Mouse (Mus musculus): ENCODE results near the gene Cept1. TPM values are rescaled to one million over a fixed set of nuclear protein-coding genes. Genes with fewer than 3 reads are reported as not detected.
A peak's percentile ranks its signal among the peaks of the same experiment; 100 is the strongest.

Gene Cept1
- polyA plus RNA-seq, 1 experiment from 2014 or later, result 29.6 TPM

GRCm38 (mm10) chr3:106494417-106494950 is 53.1 kb downstream of the Cept1 start:
- peak overlapping the region; percentile 19; the same call in 1 of the 2 replicates for H3K4me2 ChIP-seq
- H3K4me3 ChIP-seq (replicated peaks), result no peak overlapping the region
- H3K9me3 ChIP-seq (replicated peaks), result no peaks in the 10 kb centered on the region
- peak; percentile 47 for ATAC-seq (ENCODE audit: insufficient read depth)
- peaks cover 67% of the 10 kb centered on the region for H3K4me1 ChIP-seq (replicated peaks)
- 0 out of 2 replicates have a peak, but pooled peaks cover 9% of the 10 kb centered on the region for H3K36me3 ChIP-seq (replicated peaks)
- WGBS (ENCODE audit: insufficient replicate concordance), result 29% methylated on average over 1 of the region's 1 CpGs
- no peak overlapping the region for H3K9ac ChIP-seq
- 0 out of 2 replicates have a peak overlapping the region, but pooled peaks have one; percentile 2 for H3K27ac ChIP-seq (replicated peaks)
- H3K27me3 ChIP-seq, result no peaks in the 10 kb centered on the region

- 57% methylated on average over 3 of the region's 3 CpGs for WGBS (ENCODE audit: insufficient replicate concordance)
- Histone ChIP-seq H3K4me2 (no peak overlapping the region), H3K4me1 (replicated peaks) (peaks cover 67% of the 10 kb centered on the region)
These were observed 53.7 kb downstream of the Cept1 start for GRCm38 (mm10) chr3:106493882-106494281.

DNA sequence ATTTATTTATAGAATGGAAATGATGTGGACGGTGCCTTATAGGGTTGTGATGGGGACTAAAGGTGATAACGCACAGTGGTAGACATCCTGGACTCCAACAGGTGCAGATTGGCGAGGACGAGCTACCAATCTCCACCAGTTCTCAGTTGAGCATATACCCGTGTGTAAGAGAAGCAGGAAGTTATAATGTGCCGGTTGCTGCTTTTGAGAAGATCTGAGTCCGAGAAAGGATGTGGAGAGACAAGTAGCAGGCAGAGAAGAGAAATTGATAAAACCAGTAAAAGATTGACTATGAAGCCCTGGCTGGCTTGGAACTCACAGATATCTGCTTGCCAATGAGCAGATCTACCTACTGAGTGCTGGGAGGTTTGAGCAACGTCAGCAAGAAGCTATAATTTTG is 54.4 kb downstream of the Cept1 start:
- Histone ChIP-seq H3K9me3 (replicated peaks) (no peaks in the 10 kb centered on the region), H3K36me3 (replicated peaks) (0 out of 2 replicates have a peak, but pooled peaks cover 9% of the 10 kb centered on the region), H3K9ac (no peak overlapping the region), H3K4me2 (no peak overlapping the region), H3K27me3 (no peaks in the 10 kb centered on the region), H3K27ac (replicated peaks) (no peak overlapping the region), H3K4me3 (replicated peaks) (no peak overlapping the region), H3K4me1 (replicated peaks) (peaks cover 67% of the 10 kb centered on the region)
- 48% methylated on average over 8 of the region's 8 CpGs for WGBS (ENCODE audit: insufficient replicate concordance)
- no peak for ATAC-seq (ENCODE audit: insufficient read depth)

More at GRCm38 (mm10) chr3:106493882-106494281, 53.7 kb downstream of the Cept1 start:
- 0 out of 2 replicates have a peak, but pooled peaks cover 8% of the 10 kb centered on the region for H3K36me3 ChIP-seq (replicated peaks)
- H3K9ac ChIP-seq, result no peak overlapping the region
- H3K4me3 ChIP-seq (replicated peaks), result no peak overlapping the region
- no peaks in the 10 kb centered on the region for H3K27me3 ChIP-seq
- no peak for ATAC-seq (ENCODE audit: insufficient read depth)
- no peak overlapping the region for H3K27ac ChIP-seq (replicated peaks)
- no peaks in the 10 kb centered on the region for H3K9me3 ChIP-seq (replicated peaks)

- ATAC-seq (ENCODE audit: insufficient read depth), result peak; percentile 29; the same call in 1 of the 2 replicates
- 0 out of 2 replicates have a peak, but pooled peaks cover 9% of the 10 kb centered on the region for H3K36me3 ChIP-seq (replicated peaks)
- whole genome bisulfite sequencing (ENCODE audit: insufficient replicate concordance), result 23% methylated on average over 1 of the region's 1 CpGs
- H3K4me3 ChIP-seq (replicated peaks), result no peak overlapping the region
- H3K4me2 ChIP-seq, result no peak overlapping the region
- no peak overlapping the region for H3K9ac ChIP-seq
- no peaks in the 10 kb centered on the region for H3K9me3 ChIP-seq (replicated peaks)
- no peaks in the 10 kb centered on the region for H3K27me3 ChIP-seq
- no peak overlapping the region for H3K27ac ChIP-seq (replicated peaks)
- H3K4me1 ChIP-seq (replicated peaks), result peaks cover 65% of the 10 kb centered on the region
These were observed 54.9 kb downstream of the Cept1 start for GRCm38 (mm10) chr3:106492723-106493122.

DNA sequence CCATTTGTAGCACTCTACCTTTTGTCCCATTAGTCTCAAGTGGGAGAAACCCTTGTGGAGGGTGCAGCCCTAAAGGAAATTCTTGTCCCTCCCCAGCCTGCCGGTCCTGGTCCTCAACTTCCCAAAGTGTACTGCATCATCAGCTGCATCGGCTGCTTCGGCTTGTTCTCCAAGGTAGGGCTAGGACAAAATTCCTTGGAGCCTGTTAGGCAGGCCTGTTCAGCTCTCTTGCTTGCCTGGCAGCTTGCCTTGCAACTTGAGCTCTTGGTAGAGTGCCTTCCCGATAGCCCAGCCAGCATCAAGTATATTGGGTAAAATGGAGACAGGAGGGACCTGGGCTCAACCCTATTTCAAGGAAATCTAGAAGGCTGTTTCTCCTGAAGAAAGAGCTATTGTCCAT is 57.4 kb downstream of the Cept1 start:
- no peak overlapping the region for H3K27ac ChIP-seq (replicated peaks)
- no peaks in the 10 kb centered on the region for H3K9me3 ChIP-seq (replicated peaks)
- H3K4me3 ChIP-seq (replicated peaks), result no peak overlapping the region
- no peak for ATAC-seq (ENCODE audit: insufficient read depth)
- H3K9ac ChIP-seq, result no peak overlapping the region
- WGBS (ENCODE audit: insufficient replicate concordance), result 82% methylated on average over 4 of the region's 4 CpGs
- H3K4me2 ChIP-seq, result no peak overlapping the region
- H3K4me1 ChIP-seq (replicated peaks), result peaks cover 41% of the 10 kb centered on the region
- H3K36me3 ChIP-seq (replicated peaks), result 0 out of 2 replicates have a peak, but pooled peaks cover 9% of the 10 kb centered on the region
- H3K27me3 ChIP-seq, result no peaks in the 10 kb centered on the region

GRCm38 (mm10) chr3:106487551-106487950 is 60.1 kb downstream of the Cept1 start:
- Histone ChIP-seq H3K9me3 (replicated peaks) (no peaks in the 10 kb centered on the region), H3K36me3 (replicated peaks) (0 out of 2 replicates have a peak, but pooled peaks cover 9% of the 10 kb centered on the region), H3K9ac (no peak overlapping the region), H3K4me1 (replicated peaks) (peaks cover 30% of the 10 kb centered on the region), H3K4me3 (replicated peaks) (no peak overlapping the region), H3K27ac (replicated peaks) (no peak overlapping the region), H3K27me3 (no peaks in the 10 kb centered on the region), H3K4me2 (no peak overlapping the region)
- ATAC-seq (ENCODE audit: insufficient read depth), result no peak
- WGBS (ENCODE audit: insufficient replicate concordance), result 59% methylated on average over 2 of the region's 2 CpGs

DNA sequence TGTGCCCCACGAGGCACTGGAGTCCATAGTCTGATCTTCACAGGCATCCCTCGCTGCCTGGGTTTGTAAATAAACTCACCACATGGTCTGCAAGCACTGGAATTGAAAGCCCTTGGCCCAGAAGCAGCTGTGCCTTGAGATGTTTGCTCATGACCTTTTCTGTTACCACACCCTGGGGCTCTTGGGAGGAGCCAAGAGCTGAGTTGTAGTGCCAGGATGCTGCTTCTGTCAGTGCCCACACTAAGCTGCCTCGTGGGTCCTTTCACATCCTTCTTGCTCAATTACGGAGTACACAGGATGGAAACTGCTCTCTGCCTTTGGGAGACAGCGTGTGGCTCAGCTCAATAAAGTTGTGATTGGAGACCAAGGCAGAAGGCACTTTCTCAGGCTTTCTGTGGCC is 61.8 kb downstream of the Cept1 start:
- H3K4me1 ChIP-seq (replicated peaks), result peaks cover 14% of the 10 kb centered on the region
- WGBS (ENCODE audit: insufficient replicate concordance), result 59% methylated on average over 5 of the region's 5 CpGs

GRCm38 (mm10) chr3:106484861-106485260 is 62.7 kb downstream of the Cept1 start:
- Histone ChIP-seq H3K36me3 (replicated peaks) (0 out of 2 replicates have a peak, but pooled peaks cover 6% of the 10 kb centered on the region), H3K27ac (replicated peaks) (no peak overlapping the region), H3K9me3 (replicated peaks) (no peaks in the 10 kb centered on the region), H3K4me1 (replicated peaks) (peaks cover 14% of the 10 kb centered on the region), H3K9ac (no peak overlapping the region), H3K27me3 (no peaks in the 10 kb centered on the region; the same call in 1 of the 2 replicates), H3K4me3 (replicated peaks) (no peak overlapping the region), H3K4me2 (no peak overlapping the region)
- no peak for ATAC-seq (ENCODE audit: insufficient read depth)
- WGBS (ENCODE audit: insufficient replicate concordance), result 51% methylated on average over 3 of the region's 3 CpGs

More for the DNA sequence above, 61.8 kb downstream of the Cept1 start:
- Histone ChIP-seq H3K9ac (no peak overlapping the region), H3K9me3 (replicated peaks) (no peaks in the 10 kb centered on the region), H3K36me3 (replicated peaks) (0 out of 2 replicates have a peak, but pooled peaks cover 9% of the 10 kb centered on the region), H3K4me2 (no peak overlapping the region), H3K4me3 (replicated peaks) (no peak overlapping the region), H3K27me3 (no peaks in the 10 kb centered on the region; the same call in 1 of the 2 replicates), H3K27ac (replicated peaks) (no peak overlapping the region)
- ATAC-seq (ENCODE audit: insufficient read depth), result no peak

DNA sequence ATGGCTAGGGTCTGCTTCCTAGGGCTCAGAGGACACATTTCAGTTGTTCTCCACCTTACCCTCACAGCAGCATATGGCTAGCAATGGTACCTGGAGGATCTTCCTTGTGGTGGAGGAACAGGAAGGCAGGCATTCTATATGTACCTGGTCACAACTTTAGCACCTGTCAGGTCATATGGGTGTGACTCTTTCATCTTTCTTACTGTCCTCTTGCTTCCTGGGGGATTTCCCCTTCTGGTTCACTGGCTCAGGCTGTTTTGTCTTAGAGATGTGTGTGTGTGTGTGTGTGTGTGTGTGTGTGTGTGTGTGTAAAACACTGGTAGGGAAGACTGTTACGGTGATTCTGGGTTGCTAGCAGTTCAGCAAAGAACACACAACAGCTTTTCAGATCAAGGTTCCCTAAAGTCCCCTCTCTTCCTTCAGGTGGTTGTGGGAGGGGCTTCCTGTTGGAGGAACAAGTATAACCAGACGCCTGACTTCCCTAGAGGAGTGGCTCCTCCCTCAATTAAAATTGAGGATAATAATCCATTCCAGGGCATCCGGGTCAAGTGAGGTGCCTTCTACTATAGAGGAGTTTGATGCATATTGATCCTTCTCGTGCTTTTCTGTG is 63.7 kb downstream of the Cept1 start:
- H3K27ac ChIP-seq (replicated peaks), result peak overlapping the region; percentile 66
- H3K9ac ChIP-seq, result no peak overlapping the region
- H3K4me1 ChIP-seq (replicated peaks), result peaks cover 14% of the 10 kb centered on the region
- 43% methylated on average over 4 of the region's 4 CpGs for WGBS (ENCODE audit: insufficient replicate concordance)
- no peaks in the 10 kb centered on the region for H3K9me3 ChIP-seq (replicated peaks)
- no peaks in the 10 kb centered on the region; the same call in 1 of the 2 replicates for H3K27me3 ChIP-seq
- H3K36me3 ChIP-seq (replicated peaks), result 0 out of 2 replicates have a peak, but pooled peaks cover 5% of the 10 kb centered on the region
- H3K4me3 ChIP-seq (replicated peaks), result no peak overlapping the region
- ATAC-seq (ENCODE audit: insufficient read depth), result no peak
- H3K4me2 ChIP-seq, result peak overlapping the region; percentile 80

DNA sequence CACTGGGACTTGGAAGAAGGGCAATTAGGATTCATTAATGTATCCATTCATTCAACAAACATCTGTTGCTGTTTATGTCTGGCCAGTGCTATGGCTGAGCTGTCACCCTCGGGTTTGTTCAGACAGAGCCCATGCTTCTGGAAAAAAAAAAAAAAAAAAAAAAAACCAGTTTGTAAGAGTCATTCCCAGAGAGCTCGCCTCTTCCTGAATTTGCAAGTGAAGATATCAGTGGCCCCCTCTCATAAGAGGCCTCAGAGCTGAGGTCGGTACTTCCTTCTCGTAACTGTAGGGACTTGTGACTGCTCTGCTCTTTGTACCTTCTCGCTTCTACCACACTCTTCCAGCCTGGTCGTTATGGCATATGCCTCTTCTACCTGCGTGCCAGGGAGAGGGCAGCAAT is 64.3 kb downstream of the Cept1 start:
- H3K4me1 ChIP-seq (replicated peaks), result peaks cover 14% of the 10 kb centered on the region
- peak overlapping the region; percentile 80 for H3K4me2 ChIP-seq
- peak overlapping the region; percentile 66 for H3K27ac ChIP-seq (replicated peaks)
- 18% methylated on average over 7 of the region's 7 CpGs for WGBS (ENCODE audit: insufficient replicate concordance)
- ATAC-seq (ENCODE audit: insufficient read depth), result peak; percentile 26; the same call in 1 of the 2 replicates
- H3K4me3 ChIP-seq (replicated peaks), result peak overlapping the region; percentile 68
- H3K36me3 ChIP-seq (replicated peaks), result no peaks in the 10 kb centered on the region
- H3K27me3 ChIP-seq, result no peaks in the 10 kb centered on the region; the same call in 1 of the 2 replicates
- H3K9me3 ChIP-seq (replicated peaks), result no peaks in the 10 kb centered on the region
- H3K9ac ChIP-seq, result no peak overlapping the region

- peak within 1 kb of the TSS; percentile 68 for H3K4me3 ChIP-seq (replicated peaks)
- H3K9me3 ChIP-seq (replicated peaks), result no peaks in the 10 kb centered on the region
- no peaks in the 10 kb centered on the region; the same call in 1 of the 2 replicates for H3K27me3 ChIP-seq
- WGBS (ENCODE audit: insufficient replicate concordance), result 1% methylated on average over 44 of the region's 44 CpGs
- H3K4me1 ChIP-seq (replicated peaks), result peaks cover 14% of the 10 kb centered on the region
- peak within 1 kb of the TSS; percentile 55 for H3K27ac ChIP-seq (replicated peaks)
- peak; percentile 59 for ATAC-seq (ENCODE audit: insufficient read depth)
- H3K36me3 ChIP-seq (replicated peaks), result no peaks in the 10 kb centered on the region
- peak within 1 kb of the TSS; percentile 60 for H3K9ac ChIP-seq
- peak within 1 kb of the TSS; percentile 80 for H3K4me2 ChIP-seq
These were observed 65.1 kb downstream of the Cept1 start, which contains the start of gene Dennd2d for GRCm38 (mm10) chr3:106482281-106483081. Gene Dennd2d, plus strand, starts transcription at chr3:106482405.

Data from liver, embryonic 15.5 days (tissue).